Mouse (Mus musculus): Measurements from ENCODE around the gene Saa1.

Saa1 gene

DNA sequence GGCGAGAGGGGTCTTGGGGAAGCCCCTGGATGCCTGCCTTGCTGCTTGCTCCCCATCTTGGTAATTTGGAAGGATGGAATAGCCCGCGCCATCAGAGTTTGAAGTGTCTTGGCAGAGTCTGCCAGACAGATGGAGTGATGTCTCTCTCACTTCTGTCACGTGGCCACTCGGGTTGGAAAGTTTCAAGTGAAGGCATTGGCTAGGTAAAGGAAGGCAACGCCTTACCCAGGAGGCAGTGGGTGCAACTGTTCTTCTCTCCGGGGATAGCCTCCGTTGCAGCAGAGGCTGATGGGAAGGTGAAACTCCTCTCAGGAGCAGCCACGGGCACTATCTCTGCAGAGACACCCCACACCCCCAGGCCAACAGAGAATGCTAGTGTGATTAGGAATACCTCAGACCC is 22.3 kb downstream of the Saa1 start:
- in situ Hi-C loops (cut with MboI; ENCODE audit: unreplicated experiment in 2 of 2) = loop anchor here in 1 of 2 experiments (25.0 kb wide), 1 partner anchor 433 kb away; no protein-coding TSS in a partner anchor

GRCm38 (mm10) chr7:46719526-46719925 is 23.3 kb downstream of the Saa1 start:
- in situ Hi-C loops (cut with MboI; ENCODE audit: unreplicated experiment in 2 of 2) = loop anchor here in 1 of 2 experiments (10.0 to 25.0 kb wide), 2 partner anchors 55 to 432 kb away; no protein-coding TSS in a partner anchor

GRCm38 (mm10) chr7:46718591-46719270 is 24.0 kb downstream of the Saa1 start:
- in situ Hi-C loops (cut with MboI; ENCODE audit: unreplicated experiment in 2 of 2) = loop anchor here in 1 of 2 experiments (10.0 to 25.0 kb wide), 2 partner anchors 54 to 431 kb away; no protein-coding TSS in a partner anchor

DNA sequence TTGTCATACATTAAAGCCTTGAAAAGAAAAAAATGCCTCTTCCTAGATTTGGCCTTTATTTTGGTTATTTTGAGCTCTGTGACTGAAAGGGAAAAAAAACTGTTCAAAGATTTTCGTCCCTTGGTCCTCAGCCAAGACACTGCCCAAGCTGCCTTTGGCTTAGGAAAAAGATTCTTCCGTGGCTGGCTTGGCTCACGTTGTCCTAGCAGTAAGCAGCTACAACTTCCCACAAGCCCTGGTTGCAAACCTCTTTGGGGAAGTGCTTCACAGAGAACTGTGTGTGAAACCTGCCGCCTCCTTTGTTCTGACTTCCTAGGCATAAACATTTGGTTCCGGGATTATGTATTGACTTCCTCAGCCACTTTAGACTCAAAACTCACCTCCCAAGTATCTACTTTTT is 25.9 kb downstream of the Saa1 start:
- in situ Hi-C loops (cut with MboI; ENCODE audit: unreplicated experiment in 2 of 2) = loop anchor here in 1 of 2 experiments (10.0 to 25.0 kb wide), 2 partner anchors 52 to 430 kb away; no protein-coding TSS in a partner anchor

GRCm38 (mm10) chr7:46715600-46715999 is 27.2 kb downstream of the Saa1 start, which contains the start of gene Saa3:
TSS of gene Saa3 (minus strand) at chr7:46715700.
- in situ Hi-C loops (cut with MboI; ENCODE audit: unreplicated experiment in 2 of 2) = loop anchor here in 1 of 2 experiments (10.0 to 25.0 kb wide), 2 partner anchors 51 to 428 kb away; no protein-coding TSS in a partner anchor

DNA sequence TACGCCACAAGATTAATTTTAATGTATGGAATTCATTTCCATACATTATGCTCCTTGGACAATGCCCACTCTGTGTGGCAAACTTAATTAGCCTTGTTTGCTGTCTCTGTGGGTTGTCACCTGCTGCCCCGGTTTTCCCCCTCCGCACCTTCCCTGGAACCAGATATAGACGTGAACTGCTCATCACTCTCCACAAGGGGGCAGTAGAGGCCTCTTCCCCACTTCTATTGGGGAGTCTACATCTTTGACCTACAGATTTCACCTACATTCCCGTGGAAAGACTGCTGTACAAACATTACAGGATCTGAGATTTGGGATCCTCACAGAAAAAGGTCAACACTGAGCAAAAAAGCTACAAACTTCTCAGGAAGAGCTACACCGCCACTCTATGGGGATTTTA is 28.3 kb downstream of the Saa1 start:
- in situ Hi-C loops (cut with MboI; ENCODE audit: unreplicated experiment in 2 of 2) = loop anchor here (5.0 to 25.0 kb wide), 6 partner anchors 50 to 427 kb away; no protein-coding TSS in a partner anchor

- in situ Hi-C loops (cut with MboI; ENCODE audit: unreplicated experiment in 2 of 2) = loop anchor here (5.0 to 25.0 kb wide), 6 partner anchors 47 to 425 kb away; no protein-coding TSS in a partner anchor
Measured at GRCm38 (mm10) chr7:46712250-46712649, 30.5 kb downstream of the Saa1 start.

DNA sequence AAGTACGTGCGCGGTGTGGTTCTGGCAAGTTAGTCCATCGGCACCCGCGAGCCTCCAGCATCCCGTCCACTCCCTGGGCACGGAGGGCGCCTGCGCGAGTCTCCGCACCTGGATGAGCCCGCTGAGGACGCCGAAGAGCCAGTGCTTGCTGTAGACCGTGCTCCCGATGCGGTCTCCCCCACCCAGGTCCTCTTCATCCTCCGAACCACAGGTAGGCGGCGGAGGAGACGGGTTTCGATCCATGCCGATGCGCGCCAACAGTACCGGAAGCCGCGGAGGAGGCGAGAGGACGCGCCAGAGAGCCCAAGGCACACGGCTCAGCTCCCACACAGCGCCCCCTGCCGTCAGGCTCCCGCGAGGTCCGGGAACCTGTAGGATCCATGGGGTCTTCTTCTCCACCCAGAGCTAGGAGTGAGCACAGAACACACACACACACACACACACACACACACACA is 32.4 kb downstream of the Saa1 start, which contains the start of gene Saal1:
Gene Saal1, minus strand, starts transcription at position 291 of the 455 bp plus-strand sequence.
- in situ Hi-C loops (cut with MboI; ENCODE audit: unreplicated experiment in 2 of 2) = loop anchor here (5.0 to 25.0 kb wide), 6 partner anchors 46 to 423 kb away; no protein-coding TSS in a partner anchor

GRCm38 (mm10) chr7:46700521-46701025 is 42.2 kb downstream of the Saa1 start:
- in situ Hi-C loops (cut with MboI; ENCODE audit: unreplicated experiment in 2 of 2) = loop anchor here in 1 of 2 experiments (25.0 kb wide), 1 partner anchor 413 kb away; no protein-coding TSS in a partner anchor

DNA sequence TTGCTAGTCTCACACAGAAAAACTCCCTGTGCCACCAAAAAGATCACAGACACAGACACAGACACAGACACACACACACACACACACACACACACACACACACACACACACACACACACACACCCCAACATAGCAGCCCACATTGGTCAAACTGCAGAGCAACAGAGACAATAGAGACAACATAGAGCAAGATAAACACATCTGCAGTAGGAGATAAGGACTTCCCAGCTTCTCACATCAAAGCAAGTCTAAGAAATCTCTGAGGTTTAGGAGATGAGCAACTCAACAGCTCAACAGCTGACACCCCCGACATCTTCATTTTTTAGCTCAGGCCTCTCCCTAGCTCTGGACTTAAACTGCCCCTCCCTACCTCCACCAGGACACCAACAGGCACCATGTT is 46.0 kb downstream of the Saa1 start:
- in situ Hi-C loops (cut with MboI; ENCODE audit: unreplicated experiment in 2 of 2) = no loop called here
